Mouse (Mus musculus) embryonic facial prominence, embryonic 15.5 days (tissue): Measurements from ENCODE around the gene Kctd17. TPM values are rescaled to one million over a fixed set of nuclear protein-coding genes. Genes with fewer than 3 reads are reported as not detected.

Experiments used
- ATAC-seq: fragments of 200-750 bp; cut with Nextera tagmentation; 2 replicates; pipeline ENCODE4 v1.8.0; 2017; ENCODE audit warnings: low read depth, moderate TSS enrichment; ENCODE audit not compliant: insufficient number of reproducible peaks, low FRiP score, low TSS enrichment
- H3K27ac ChIP-seq: fragments of 300-500 bp; sonication (generic); replicated peaks from 2 replicates; pipeline ENCODE4 v1.5.1; 2015; ENCODE audit warnings: mild to moderate bottlenecking, inconsistent platforms
- H3K27me3 ChIP-seq: fragments of 300-500 bp; sonication (generic); 2 replicates; pipeline ENCODE4 v1.6.1; 2015; ENCODE audit warnings: inconsistent platforms
- H3K36me3 ChIP-seq: fragments of 300-500 bp; sonication (generic); 2 replicates; pipeline ENCODE4 v1.6.1; 2015; ENCODE audit warnings: mild to moderate bottlenecking, inconsistent platforms
- H3K4me1 ChIP-seq: fragments of 300-500 bp; sonication (generic); 2 replicates; pipeline ENCODE4 v1.6.1; 2015; ENCODE audit warnings: inconsistent platforms
- H3K4me2 ChIP-seq: fragments of 300-500 bp; sonication (generic); replicated peaks from 2 replicates; pipeline ENCODE4 v1.6.1; 2015; ENCODE audit warnings: mild to moderate bottlenecking, inconsistent platforms
- H3K4me3 ChIP-seq: fragments of 300-500 bp; sonication (generic); replicated peaks from 2 replicates; pipeline ENCODE4 v1.5.1; 2015; ENCODE audit warnings: mild to moderate bottlenecking, inconsistent platforms
- H3K9ac ChIP-seq: fragments of 300-500 bp; sonication (generic); 2 replicates; pipeline ENCODE4 v1.6.1; 2015; ENCODE audit warnings: inconsistent platforms
- H3K9me3 ChIP-seq: fragments of 300-500 bp; sonication (generic); replicated peaks from 2 replicates; pipeline ENCODE4 v1.6.1; 2016; ENCODE audit warnings: inconsistent platforms
- WGBS: fragments of 180-500 bp; shearing (Covaris S2); methylation state at CpG from one replicate; pipeline ENCODE4 v1.1.7; 2015; 5-methylcytosine and 5-hydroxymethylcytosine counted together
- polyA plus RNA-seq: library from polyadenylated mRNA; unstranded; fragments of >200 nt; fragmentation: Nextera tagmentation; extraction: Ambion mirVana; gene quantifications from 2 replicates; pipeline ENCODE4 v1.2.1, GENCODE M21; 2015

The Kctd17 gene
- 59.0 and 62.5 TPM in 2 replicates for polyA plus RNA-seq

DNA sequence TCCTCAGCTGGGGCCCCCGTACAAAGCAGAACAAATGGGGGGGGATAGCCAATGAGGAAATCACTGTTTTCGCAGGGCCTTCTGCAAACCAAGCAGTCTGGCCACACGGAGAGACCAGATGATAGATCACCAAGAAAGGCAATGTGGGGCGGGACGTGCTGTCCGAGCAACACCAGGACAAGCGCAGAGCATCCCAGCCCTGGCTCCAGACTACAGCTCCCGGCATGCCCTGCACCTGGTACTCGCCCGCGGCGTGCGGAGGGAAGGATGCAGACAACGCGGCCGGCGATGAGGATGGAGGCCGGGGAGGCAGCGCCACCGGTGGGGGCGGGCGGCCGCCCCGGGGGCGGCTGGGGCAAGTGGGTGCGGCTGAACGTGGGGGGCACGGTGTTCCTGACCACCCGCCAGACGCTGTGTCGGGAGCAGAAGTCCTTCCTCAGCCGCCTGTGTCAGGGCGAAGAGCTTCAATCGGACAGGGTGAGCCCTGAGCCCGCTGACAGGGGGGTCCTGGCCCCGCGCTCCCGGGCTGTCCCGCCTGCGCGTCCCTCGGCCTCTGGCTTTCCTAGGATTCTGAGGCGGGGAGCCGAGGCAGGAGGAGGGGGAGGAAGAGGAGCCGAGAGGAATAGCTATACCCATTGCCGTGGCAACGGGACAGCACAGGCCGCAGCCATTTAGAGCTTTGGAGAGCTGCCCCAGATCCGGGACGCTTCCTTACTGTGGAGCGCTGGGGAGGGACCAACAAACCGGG is at the start of gene Kctd17:
Gene Kctd17, plus strand, starts transcription at position 174 of the 748 bp plus-strand sequence.
- peak within 1 kb of the TSS; percentile 73 for H3K4me2 ChIP-seq
- H3K4me1 ChIP-seq = peaks cover 25% of the 10 kb centered on the region
- 2% methylated on average over 50 of the region's 52 CpGs for WGBS
- peak; percentile 83 for ATAC-seq
- no peaks in the 10 kb centered on the region for H3K27me3 ChIP-seq
- peak within 1 kb of the TSS; percentile 76 for H3K4me3 ChIP-seq
- H3K27ac ChIP-seq = peak within 1 kb of the TSS; percentile 76
- H3K36me3 ChIP-seq = peaks cover 21% of the 10 kb centered on the region
- peak within 1 kb of the TSS; percentile 53 for H3K9ac ChIP-seq
- no peaks in the 10 kb centered on the region for H3K9me3 ChIP-seq

DNA sequence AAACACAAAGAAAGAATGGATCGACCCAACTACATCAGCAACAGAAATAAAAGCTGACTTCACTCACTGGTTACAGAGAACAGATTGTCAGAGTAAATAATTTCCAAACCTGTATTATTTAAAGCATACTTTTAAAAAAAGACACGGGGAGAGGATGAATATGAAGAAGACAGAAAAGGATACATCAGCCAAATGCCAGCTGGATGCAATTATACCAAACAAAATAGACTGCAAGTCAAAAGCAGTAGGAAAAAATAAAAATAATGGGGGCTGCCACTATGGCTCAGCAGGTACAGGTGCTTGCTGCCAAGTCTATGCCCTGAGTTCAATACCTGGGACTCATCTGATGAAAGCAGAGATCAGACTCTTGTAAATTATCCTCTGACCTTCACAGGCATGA is 48.2 kb upstream of the Kctd17 start:
- ATAC-seq = no peak

DNA sequence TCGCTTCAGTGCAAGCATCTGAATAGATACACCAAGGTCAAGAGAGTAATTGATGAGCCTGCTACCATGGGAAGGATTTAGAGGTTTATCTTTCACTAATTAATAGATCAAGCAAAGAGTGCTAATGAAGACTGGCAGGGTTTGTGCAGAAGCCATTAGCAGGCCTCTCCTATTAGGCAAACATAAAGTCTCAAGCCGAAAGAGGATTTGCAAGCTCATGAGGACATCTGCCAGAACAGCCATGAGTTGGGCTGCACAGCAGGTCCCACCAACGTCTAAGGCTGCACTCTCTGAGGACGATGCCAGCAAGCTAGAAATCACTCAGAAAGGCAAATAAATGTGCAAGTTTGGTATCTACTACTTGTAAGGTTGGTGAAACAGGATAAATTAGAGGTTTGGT is 47.6 kb upstream of the Kctd17 start:
- no peak for ATAC-seq
- no peaks in the 10 kb centered on the region for H3K9me3 ChIP-seq
- no peak overlapping the region for H3K4me2 ChIP-seq
- H3K4me3 ChIP-seq = no peak overlapping the region
- 65% methylated on average over 4 of the region's 4 CpGs for WGBS
- no peaks in the 10 kb centered on the region for H3K36me3 ChIP-seq
- 0 out of 2 replicates have a peak, but pooled peaks cover 6% of the 10 kb centered on the region for H3K4me1 ChIP-seq
- no peak overlapping the region for H3K27ac ChIP-seq
- H3K27me3 ChIP-seq = no peaks in the 10 kb centered on the region
- H3K9ac ChIP-seq = no peak overlapping the region

More for the DNA sequence above, 48.2 kb upstream of the Kctd17 start:
- H3K4me1 ChIP-seq = 0 out of 2 replicates have a peak, but pooled peaks cover 6% of the 10 kb centered on the region
- no peaks in the 10 kb centered on the region for H3K27me3 ChIP-seq
- no peak overlapping the region for H3K27ac ChIP-seq
- no peak overlapping the region for H3K4me3 ChIP-seq
- H3K9me3 ChIP-seq = no peaks in the 10 kb centered on the region
- H3K4me2 ChIP-seq = no peak overlapping the region
- WGBS = 49% methylated on average over 2 of the region's 2 CpGs
- H3K9ac ChIP-seq = no peak overlapping the region
- no peaks in the 10 kb centered on the region for H3K36me3 ChIP-seq

DNA sequence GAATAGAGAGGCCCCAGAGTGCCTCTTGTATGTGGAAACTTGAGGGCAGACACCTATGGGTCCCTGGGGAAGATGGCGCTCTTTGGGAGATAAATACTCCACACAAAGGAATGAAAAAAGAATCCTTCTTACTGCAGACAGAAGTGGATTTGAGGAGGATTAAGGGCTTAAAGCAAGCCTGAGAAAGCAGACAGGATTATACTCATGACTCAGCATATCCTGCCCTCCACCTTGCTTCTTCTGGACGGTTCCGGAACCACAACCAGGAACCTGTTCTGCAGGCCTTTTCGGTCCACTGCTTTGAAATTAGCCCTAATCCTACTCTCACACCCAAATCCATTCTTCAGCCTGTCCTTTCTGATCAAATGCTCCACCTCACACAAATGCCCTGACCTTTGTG is 46.2 kb upstream of the Kctd17 start:
- Histone ChIP-seq H3K9me3 (no peaks in the 10 kb centered on the region), H3K4me2 (no peak overlapping the region), H3K36me3 (no peaks in the 10 kb centered on the region), H3K27me3 (no peaks in the 10 kb centered on the region), H3K4me1 (0 out of 2 replicates have a peak, but pooled peaks cover 6% of the 10 kb centered on the region), H3K9ac (no peak overlapping the region), H3K4me3 (no peak overlapping the region), H3K27ac (no peak overlapping the region)
- 60% methylated on average over 4 of the region's 4 CpGs for WGBS
- ATAC-seq = no peak

DNA sequence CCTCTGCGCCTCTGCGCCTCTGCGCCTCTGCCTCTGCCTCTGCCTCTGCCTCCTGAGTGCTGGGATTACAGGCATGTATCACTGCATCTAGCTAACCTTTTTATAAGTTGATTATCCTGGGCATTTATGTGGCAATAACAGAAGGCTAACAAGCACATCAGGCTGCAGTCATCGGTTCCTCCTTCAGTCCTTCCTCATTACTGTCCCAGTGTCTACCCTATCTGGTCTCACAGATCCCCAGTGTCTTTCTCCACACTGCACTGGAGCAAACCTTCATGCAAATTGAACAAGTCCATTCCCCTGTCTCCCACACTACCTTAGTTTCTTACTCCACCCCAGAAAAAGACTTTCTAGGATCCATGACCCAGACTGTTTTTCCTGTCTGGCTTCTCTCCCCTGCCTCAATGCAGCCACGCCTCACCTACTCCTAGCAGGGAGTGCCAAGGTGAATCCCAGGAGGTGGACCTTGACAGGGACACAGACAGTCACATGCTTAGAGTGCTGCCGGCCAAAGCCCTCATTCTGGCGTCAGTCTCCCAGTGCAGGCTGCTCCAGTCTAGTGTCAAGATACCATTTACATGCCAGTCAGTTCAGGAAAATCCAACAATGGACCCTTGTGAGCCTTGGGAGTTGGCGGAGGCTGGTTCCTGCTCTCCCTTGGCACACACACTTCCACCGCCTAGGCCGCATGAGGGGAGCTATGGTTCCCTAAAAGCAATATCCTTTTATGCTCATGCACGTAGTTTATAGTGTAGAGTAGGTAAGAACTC is 44.7 kb upstream of the Kctd17 start:
- no peak overlapping the region for H3K4me3 ChIP-seq
- 0 out of 2 replicates have a peak, but pooled peaks cover 6% of the 10 kb centered on the region for H3K4me1 ChIP-seq
- no peak overlapping the region for H3K4me2 ChIP-seq
- 67% methylated on average over 11 of the region's 11 CpGs for WGBS
- ATAC-seq = no peak
- H3K27ac ChIP-seq = peak overlapping the region; percentile 18; the same call in 1 of the 2 replicates
- H3K9ac ChIP-seq = no peak overlapping the region
- no peaks in the 10 kb centered on the region for H3K27me3 ChIP-seq
- no peaks in the 10 kb centered on the region for H3K36me3 ChIP-seq
- H3K9me3 ChIP-seq = no peaks in the 10 kb centered on the region

DNA sequence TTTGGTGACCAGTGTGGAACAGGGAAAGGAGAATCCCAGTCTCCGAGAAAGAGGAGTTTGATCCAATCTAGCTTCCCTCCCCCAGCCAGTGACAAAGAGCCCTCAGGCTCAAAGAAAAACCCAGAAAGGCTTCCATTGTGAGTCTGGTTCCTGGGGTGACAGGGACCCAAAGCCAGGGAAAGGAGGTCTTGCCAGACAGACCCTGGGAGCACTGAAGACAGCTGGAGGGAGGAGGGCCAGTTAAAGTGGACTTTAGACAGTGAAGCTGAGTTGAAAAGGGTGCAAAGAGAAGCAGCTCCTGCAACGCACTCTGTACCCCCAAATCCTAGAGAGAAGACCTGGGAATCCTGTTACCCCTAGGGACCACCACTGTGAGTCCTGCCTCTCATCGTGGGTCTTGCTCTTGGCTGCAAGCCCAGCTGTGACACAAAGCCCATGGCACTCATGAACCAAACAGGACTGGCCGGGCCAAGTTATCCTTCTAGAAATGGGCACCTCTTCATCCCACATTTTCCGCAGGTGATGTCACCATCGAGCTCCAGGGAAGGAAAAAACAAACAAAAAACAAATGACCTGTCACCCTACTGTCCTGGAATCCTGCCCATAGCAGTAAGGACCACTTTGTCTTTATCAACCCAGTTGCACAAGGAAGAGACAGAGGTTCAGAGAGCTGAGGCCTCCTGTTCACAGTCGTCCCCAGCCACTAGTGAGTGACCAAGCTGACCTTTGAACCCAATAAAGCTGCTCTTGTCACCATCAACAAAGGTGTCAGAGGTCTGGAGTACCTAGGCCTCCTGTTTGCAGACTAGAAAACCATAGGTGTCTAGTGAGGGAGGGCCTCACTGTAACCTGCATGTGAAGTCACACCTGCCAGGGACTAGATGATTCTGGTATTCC is 43.9 kb upstream of the Kctd17 start:
- no peaks in the 10 kb centered on the region for H3K27me3 ChIP-seq
- no peak overlapping the region for H3K4me2 ChIP-seq
- H3K4me1 ChIP-seq = 0 out of 2 replicates have a peak, but pooled peaks cover 6% of the 10 kb centered on the region
- H3K36me3 ChIP-seq = no peaks in the 10 kb centered on the region
- no peaks in the 10 kb centered on the region for H3K9me3 ChIP-seq
- no peak for ATAC-seq
- no peak overlapping the region for H3K4me3 ChIP-seq
- 0 out of 2 replicates have a peak overlapping the region, but pooled peaks have one; percentile 18 for H3K27ac ChIP-seq
- H3K9ac ChIP-seq = no peak overlapping the region
- 61% methylated on average over 7 of the region's 7 CpGs for WGBS

DNA sequence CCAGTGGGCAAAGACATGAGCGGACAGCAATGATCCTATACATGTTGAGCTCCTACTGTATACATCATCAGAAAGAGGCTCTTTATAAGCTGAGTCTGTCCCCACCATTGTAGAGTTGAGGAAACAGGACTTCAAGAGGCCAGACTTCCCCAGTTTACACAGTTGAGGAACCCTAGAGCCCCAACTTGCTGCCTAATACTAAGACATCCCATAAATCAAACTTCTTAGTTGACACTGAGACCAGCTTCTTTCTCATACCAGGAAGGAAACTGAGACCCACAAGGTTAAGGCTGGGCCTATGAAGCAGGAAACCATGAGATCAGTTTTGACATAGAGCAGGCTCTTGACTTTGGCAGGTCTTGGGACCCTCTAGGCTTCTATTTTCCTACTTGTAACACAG is 42.8 kb upstream of the Kctd17 start:
- ATAC-seq = no peak
- Histone ChIP-seq H3K36me3 (no peaks in the 10 kb centered on the region), H3K4me3 (no peak overlapping the region), H3K9me3 (no peaks in the 10 kb centered on the region), H3K9ac (no peak overlapping the region), H3K27ac (no peak overlapping the region), H3K4me2 (no peak overlapping the region), H3K27me3 (no peaks in the 10 kb centered on the region), H3K4me1 (0 out of 2 replicates have a peak, but pooled peaks cover 6% of the 10 kb centered on the region)
- 88% methylated on average over 1 of the region's 1 CpGs for WGBS

DNA sequence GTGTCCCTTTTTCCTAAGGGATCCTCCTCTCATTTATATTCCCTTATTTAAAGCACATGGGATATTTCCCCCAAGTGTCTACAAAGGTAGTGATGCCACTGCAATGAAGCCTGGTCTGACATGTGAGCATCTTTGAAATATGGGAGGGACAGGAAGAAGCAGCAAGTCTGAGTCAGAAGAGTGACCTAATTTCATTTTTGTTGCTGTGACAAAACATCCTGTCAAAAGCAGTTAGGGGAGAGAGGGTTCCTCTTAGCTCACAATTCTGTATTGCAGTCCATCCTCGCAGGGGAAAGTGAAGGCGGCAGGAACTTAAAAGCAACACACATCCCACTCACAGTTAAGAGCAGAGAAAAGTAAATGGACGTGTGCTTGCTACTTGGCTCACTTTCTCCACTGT is 37.5 kb upstream of the Kctd17 start:
- no peak for ATAC-seq
- WGBS = 79% methylated on average over 3 of the region's 3 CpGs
- H3K4me3 ChIP-seq = no peak overlapping the region
- H3K27me3 ChIP-seq = no peaks in the 10 kb centered on the region
- no peaks in the 10 kb centered on the region for H3K4me1 ChIP-seq
- H3K9ac ChIP-seq = no peak overlapping the region
- no peak overlapping the region for H3K27ac ChIP-seq
- no peaks in the 10 kb centered on the region for H3K36me3 ChIP-seq
- H3K9me3 ChIP-seq = no peaks in the 10 kb centered on the region
- H3K4me2 ChIP-seq = no peak overlapping the region

DNA sequence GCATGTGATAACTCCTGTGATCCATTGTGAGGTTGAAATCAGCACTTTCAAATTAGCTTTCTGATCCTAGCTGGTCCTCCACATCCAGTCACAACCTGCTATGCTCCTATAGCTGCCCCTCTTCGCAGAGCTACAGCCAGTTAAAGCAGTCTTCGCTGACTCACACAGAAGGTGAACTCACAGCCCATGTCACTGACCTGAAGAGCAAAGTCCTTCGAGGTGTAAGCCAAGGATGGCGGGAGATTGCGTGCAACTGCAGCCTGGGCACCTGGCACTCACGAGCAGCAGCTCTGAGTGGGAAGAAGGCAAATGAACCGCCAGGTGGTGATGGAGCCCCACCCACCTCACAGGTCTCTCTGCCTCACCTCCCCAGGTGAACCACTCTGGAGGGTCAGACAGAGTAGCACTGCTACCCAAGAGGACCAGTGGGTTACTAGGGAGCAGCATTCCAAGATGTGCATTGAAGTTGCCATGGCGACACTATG is 32.8 kb upstream of the Kctd17 start, which contains the start of gene Tex33:
Gene Tex33, minus strand, starts transcription at position 435 of the 485 bp plus-strand sequence.
- H3K4me1 ChIP-seq = no peaks in the 10 kb centered on the region
- ATAC-seq = no peak
- no peaks in the 10 kb centered on the region for H3K9me3 ChIP-seq
- no peak within 1 kb of the TSS for H3K4me3 ChIP-seq
- no peak within 1 kb of the TSS for H3K4me2 ChIP-seq
- no peaks in the 10 kb centered on the region for H3K36me3 ChIP-seq
- H3K27ac ChIP-seq = no peak within 1 kb of the TSS
- H3K9ac ChIP-seq = no peak within 1 kb of the TSS
- 76% methylated on average over 8 of the region's 8 CpGs for WGBS
- no peaks in the 10 kb centered on the region for H3K27me3 ChIP-seq

DNA sequence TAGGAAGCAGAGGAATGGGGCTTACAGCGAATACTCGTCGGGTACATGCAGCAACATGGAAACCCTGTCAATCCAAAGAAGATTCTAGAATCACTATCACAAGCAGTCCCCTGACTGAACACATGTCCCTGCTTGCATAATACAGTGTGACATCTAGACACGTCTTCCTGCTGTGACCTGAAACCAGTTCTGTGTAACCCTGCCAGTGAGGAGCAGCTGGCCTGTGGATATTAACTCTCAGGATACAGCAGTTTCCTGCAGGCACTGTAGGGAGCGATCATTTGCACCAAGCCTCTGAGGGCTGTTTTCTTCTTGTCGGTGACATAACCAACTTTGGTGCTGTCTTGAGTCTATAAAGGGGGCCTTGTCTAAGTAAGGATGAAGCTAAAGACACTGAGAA is 27.0 kb upstream of the Kctd17 start:
- ATAC-seq = no peak
- H3K27me3 ChIP-seq = no peaks in the 10 kb centered on the region
- no peaks in the 10 kb centered on the region for H3K36me3 ChIP-seq
- 0 out of 2 replicates have a peak overlapping the region, but pooled peaks have one; percentile 48 for H3K27ac ChIP-seq
- WGBS = 62% methylated on average over 6 of the region's 6 CpGs
- peaks cover 37% of the 10 kb centered on the region for H3K4me1 ChIP-seq
- no peaks in the 10 kb centered on the region for H3K9me3 ChIP-seq
- no peak overlapping the region for H3K9ac ChIP-seq
- H3K4me3 ChIP-seq = no peak overlapping the region
- H3K4me2 ChIP-seq = no peak overlapping the region
